Mouse (Mus musculus) liver, adult 2 months (tissue): ENCODE results near the gene Nav2.

Experiments
- CTCF ChIP-seq: fragments of 200-500 bp; IDR thresholded peaks from 2 replicates; pipeline ENCODE4 v1.5.1; 2011; ENCODE audit warnings: low read depth, low read length, control low read depth
- POLR2A ChIP-seq: fragments of 200-500 bp; IDR thresholded peaks from 2 replicates; pipeline ENCODE4 v1.6.1; 2011; ENCODE audit warnings: low read length, control low read depth; ENCODE audit not compliant: insufficient read depth; ENCODE audit errors: extremely low read depth

DNA sequence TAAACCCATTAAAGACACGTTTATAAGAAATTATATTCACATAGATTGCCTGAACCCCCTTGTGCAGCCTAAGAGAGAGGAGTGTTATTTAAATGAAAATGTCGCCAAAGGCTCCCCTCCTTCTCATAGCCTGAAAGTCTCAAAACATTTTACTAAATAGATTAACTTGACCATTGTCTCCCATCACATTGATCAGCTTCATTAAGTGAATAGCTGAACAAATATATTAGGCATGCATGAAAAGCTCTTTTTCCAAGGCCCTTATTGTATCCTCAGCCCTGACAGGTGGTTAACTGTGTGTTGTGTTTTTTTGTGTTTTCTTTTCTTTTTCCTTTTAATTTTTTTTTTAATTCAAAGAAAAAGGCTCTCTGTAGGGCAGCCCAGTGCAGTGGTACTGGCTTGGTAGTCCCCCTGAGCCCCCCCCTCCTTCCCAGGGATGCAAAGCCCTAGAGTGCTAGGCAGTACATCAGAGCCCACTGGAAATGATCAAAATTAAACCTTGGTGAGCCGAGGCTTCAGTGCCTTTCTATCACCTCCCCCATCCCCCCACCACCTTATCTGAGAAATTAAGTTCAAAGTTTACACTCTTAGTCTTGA is 732.3 kb downstream of the Nav2 start:
- no peak for TF ChIP-seq POLR2A
- TF ChIP-seq CTCF = no peak
